Mouse (Mus musculus) ES-E14 (cell line): Measurements from ENCODE around the gene Ldhal6b.
"Not testable (repeated sequence)": the region's sequence is repeated elsewhere in the genome, so short reads cannot be mapped to it uniquely, and the experiment has no call there.

ENCODE experiments used
- CHD2 ChIP-seq: IDR thresholded peaks from 2 replicates; pipeline ENCODE4 v1.6.1; 2014; ENCODE audit warnings: mild to moderate bottlenecking, low read depth, low read length, inconsistent platforms
- HCFC1 ChIP-seq: IDR thresholded peaks from 2 replicates; pipeline ENCODE4 v1.6.1; 2012; ENCODE audit warnings: low read length, inconsistent platforms, borderline replicate concordance; ENCODE audit not compliant: insufficient read depth
- MAFK ChIP-seq: IDR thresholded peaks from 2 replicates; pipeline ENCODE4 v1.6.1; 2014; ENCODE audit warnings: mild to moderate bottlenecking, low read depth, low read length, inconsistent platforms; ENCODE audit not compliant: insufficient read depth
- ZC3H11A ChIP-seq: IDR thresholded peaks from 2 replicates; pipeline ENCODE4 v1.6.1; 2012; ENCODE audit warnings: low read depth, mild to moderate bottlenecking, inconsistent platforms, low read length, borderline replicate concordance
- ZNF384 ChIP-seq: IDR thresholded peaks from 2 replicates; pipeline ENCODE4 v1.6.1; 2012; ENCODE audit warnings: low read depth, low read length, inconsistent platforms

GRCm38 (mm10) chr17:5442403-5442802 lies 23.8 kb upstream of the Ldhal6b start:
- not testable (repeated sequence) for TF ChIP-seq ZC3H11A, CHD2, HCFC1, ZNF384, MAFK
